Mouse (Mus musculus): ENCODE measurements at regions not wholly inside any gene's neighbourhood (a gene's known extent, or its start where the extent isn't known, plus 50 kb on each side); places are given as distances from the start of the nearest gene placed in this dataset.

- no peak overlapping the region for H3K27ac ChIP-seq (replicated peaks; ENCODE audit: insufficient read depth, low read depth, low read length)
- no peak for DNase-seq (ENCODE audit: extremely low read depth, low read depth, low spot score)
- H3K9ac ChIP-seq (ENCODE audit: low read depth, low read length) = no peak overlapping the region
- no peak overlapping the region for H3K4me3 ChIP-seq (ENCODE audit: insufficient read depth, low read depth, low read length)
- TF ChIP-seq POLR2A (IDR thresholded peaks at IDR 0.05; ENCODE audit: extremely low read depth, insufficient read depth, low read length) (no peak), CTCF (IDR thresholded peaks at IDR 0.05; ENCODE audit: low read depth, low read length) (no peak)
- H3K79me2 ChIP-seq (ENCODE audit: control insufficient read depth, insufficient read depth, low read length) = no peaks in the 10 kb centered on the region
- H3K4me1 ChIP-seq (ENCODE audit: control insufficient read depth, insufficient read depth, low read length) = peaks cover 2% of the 10 kb centered on the region
- 0 out of 2 replicates have a peak, but pooled peaks cover 3% of the 10 kb centered on the region for H3K27me3 ChIP-seq (ENCODE audit: control insufficient read depth, insufficient read depth, low read length)
- H3K36me3 ChIP-seq (ENCODE audit: control insufficient read depth, insufficient read depth, low read length) = no peaks in the 10 kb centered on the region
- 83% methylated on average over 5 of the region's 5 CpGs for WGBS
These were observed 100.7 kb downstream of the Rgs2 start for GRCm38 (mm10) chr1:143903234-143903633.

GRCm38 (mm10) chr1:143901127-143901920 is 102.6 kb downstream of the Rgs2 start:
- Histone ChIP-seq H3K27ac (replicated peaks; ENCODE audit: insufficient read depth, low read depth, low read length) (no peak overlapping the region), H3K79me2 (ENCODE audit: control insufficient read depth, insufficient read depth, low read length) (no peaks in the 10 kb centered on the region), H3K9ac (ENCODE audit: low read depth, low read length) (no peak overlapping the region), H3K4me3 (ENCODE audit: insufficient read depth, low read depth, low read length) (no peak overlapping the region), H3K27me3 (ENCODE audit: control insufficient read depth, insufficient read depth, low read length) (no peaks in the 10 kb centered on the region), H3K36me3 (ENCODE audit: control insufficient read depth, insufficient read depth, low read length) (no peaks in the 10 kb centered on the region), H3K4me1 (ENCODE audit: control insufficient read depth, insufficient read depth, low read length) (no peaks in the 10 kb centered on the region)
- TF ChIP-seq CTCF (IDR thresholded peaks at IDR 0.05; ENCODE audit: low read depth, low read length) (no peak), POLR2A (IDR thresholded peaks at IDR 0.05; ENCODE audit: extremely low read depth, insufficient read depth, low read length) (no peak)
- 72% methylated on average over 6 of the region's 6 CpGs for WGBS
- DNase-seq (ENCODE audit: extremely low read depth, low read depth, low spot score) = no peak

GRCm38 (mm10) chr1:143888510-143888909 is 111.4 kb downstream of the Uchl5 start:
- Histone ChIP-seq H3K9ac (ENCODE audit: low read depth, low read length) (no peak overlapping the region), H3K36me3 (ENCODE audit: control insufficient read depth, insufficient read depth, low read length) (no peaks in the 10 kb centered on the region), H3K79me2 (ENCODE audit: control insufficient read depth, insufficient read depth, low read length) (no peaks in the 10 kb centered on the region), H3K4me1 (ENCODE audit: control insufficient read depth, insufficient read depth, low read length) (no peaks in the 10 kb centered on the region), H3K4me3 (ENCODE audit: insufficient read depth, low read depth, low read length) (no peak overlapping the region), H3K27me3 (ENCODE audit: control insufficient read depth, insufficient read depth, low read length) (no peaks in the 10 kb centered on the region), H3K27ac (replicated peaks; ENCODE audit: insufficient read depth, low read depth, low read length) (no peak overlapping the region)
- WGBS = 79% methylated on average over 2 of the region's 2 CpGs
- no peak for TF ChIP-seq POLR2A (IDR thresholded peaks at IDR 0.05; ENCODE audit: extremely low read depth, insufficient read depth, low read length)
- no peak for TF ChIP-seq CTCF (IDR thresholded peaks at IDR 0.05; ENCODE audit: low read depth, low read length)
- DNase-seq (ENCODE audit: extremely low read depth, low read depth, low spot score) = no peak

- TF ChIP-seq POLR2A (IDR thresholded peaks at IDR 0.05; ENCODE audit: extremely low read depth, insufficient read depth, low read length) = no peak
- 79% methylated on average over 5 of the region's 5 CpGs for WGBS
- H3K79me2 ChIP-seq (ENCODE audit: control insufficient read depth, insufficient read depth, low read length) = no peaks in the 10 kb centered on the region
- H3K27me3 ChIP-seq (ENCODE audit: control insufficient read depth, insufficient read depth, low read length) = no peaks in the 10 kb centered on the region
- no peaks in the 10 kb centered on the region for H3K4me1 ChIP-seq (ENCODE audit: control insufficient read depth, insufficient read depth, low read length)
- H3K36me3 ChIP-seq (ENCODE audit: control insufficient read depth, insufficient read depth, low read length) = no peaks in the 10 kb centered on the region
- no peak overlapping the region for H3K4me3 ChIP-seq (ENCODE audit: insufficient read depth, low read depth, low read length)
- no peak for DNase-seq (ENCODE audit: extremely low read depth, low read depth, low spot score)
- no peak overlapping the region for H3K9ac ChIP-seq (ENCODE audit: low read depth, low read length)
- no peak overlapping the region for H3K27ac ChIP-seq (replicated peaks; ENCODE audit: insufficient read depth, low read depth, low read length)
These were observed 111.0 kb downstream of the Uchl5 start for GRCm38 (mm10) chr1:143888065-143888464.

- Histone ChIP-seq H3K9ac (ENCODE audit: low read depth, low read length) (no peak overlapping the region), H3K4me1 (ENCODE audit: control insufficient read depth, insufficient read depth, low read length) (no peaks in the 10 kb centered on the region), H3K27me3 (ENCODE audit: control insufficient read depth, insufficient read depth, low read length) (no peaks in the 10 kb centered on the region), H3K27ac (replicated peaks; ENCODE audit: insufficient read depth, low read depth, low read length) (no peak overlapping the region), H3K36me3 (ENCODE audit: control insufficient read depth, insufficient read depth, low read length) (no peaks in the 10 kb centered on the region), H3K4me3 (ENCODE audit: insufficient read depth, low read depth, low read length) (no peak overlapping the region), H3K79me2 (ENCODE audit: control insufficient read depth, insufficient read depth, low read length) (no peaks in the 10 kb centered on the region)
- TF ChIP-seq POLR2A (IDR thresholded peaks at IDR 0.05; ENCODE audit: extremely low read depth, insufficient read depth, low read length) (no peak), CTCF (IDR thresholded peaks at IDR 0.05; ENCODE audit: low read depth, low read length) (no peak)
- DNase-seq (ENCODE audit: extremely low read depth, low read depth, low spot score) = no peak
- 70% methylated on average over 1 of the region's 1 CpGs for WGBS
These were observed 108.9 kb downstream of the Uchl5 start for GRCm38 (mm10) chr1:143886014-143886413.

GRCm38 (mm10) chr1:143881192-143881591 is 104.1 kb downstream of the Uchl5 start:
- no peak overlapping the region for H3K4me3 ChIP-seq (ENCODE audit: insufficient read depth, low read depth, low read length)
- H3K27ac ChIP-seq (replicated peaks; ENCODE audit: insufficient read depth, low read depth, low read length) = no peak overlapping the region
- H3K27me3 ChIP-seq (ENCODE audit: control insufficient read depth, insufficient read depth, low read length) = no peaks in the 10 kb centered on the region
- H3K4me1 ChIP-seq (ENCODE audit: control insufficient read depth, insufficient read depth, low read length) = no peaks in the 10 kb centered on the region
- no peaks in the 10 kb centered on the region for H3K79me2 ChIP-seq (ENCODE audit: control insufficient read depth, insufficient read depth, low read length)
- no peaks in the 10 kb centered on the region for H3K36me3 ChIP-seq (ENCODE audit: control insufficient read depth, insufficient read depth, low read length)
- no peak for DNase-seq (ENCODE audit: extremely low read depth, low read depth, low spot score)
- TF ChIP-seq POLR2A (IDR thresholded peaks at IDR 0.05; ENCODE audit: extremely low read depth, insufficient read depth, low read length) (no peak), CTCF (IDR thresholded peaks at IDR 0.05; ENCODE audit: low read depth, low read length) (no peak)
- H3K9ac ChIP-seq (ENCODE audit: low read depth, low read length) = no peak overlapping the region
- WGBS = 70% methylated on average over 6 of the region's 6 CpGs
